Mouse (Mus musculus): ENCODE measurements around the gene Tnfaip2. TPM values are rescaled to one million over a fixed set of nuclear protein-coding genes. Genes with fewer than 3 reads are reported as not detected.
A peak's percentile ranks its signal among the peaks of the same experiment; 100 is the strongest.

The Tnfaip2 gene
- polyA plus RNA-seq, 1 experiment from 2014 or later, result 24.3 TPM

DNA sequence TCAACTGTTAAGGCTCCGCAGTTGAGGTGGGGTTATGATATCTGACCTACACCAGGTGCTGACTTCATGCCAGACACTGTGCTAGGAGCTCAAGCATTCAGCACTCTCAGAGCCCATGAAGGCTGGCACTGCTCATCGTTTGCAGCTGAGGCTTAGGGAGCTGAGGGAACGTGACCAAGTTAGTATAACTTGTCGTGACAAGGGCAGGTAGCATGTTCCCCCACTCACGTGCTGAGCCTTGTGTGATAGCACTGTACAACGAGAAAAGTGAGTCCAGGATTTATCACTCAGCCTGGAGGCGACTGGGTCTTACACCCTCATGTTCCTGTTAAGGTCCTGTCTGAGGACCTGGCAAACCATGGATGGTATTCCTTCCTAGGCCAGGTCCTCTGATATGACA is 9.3 kb downstream of the Tnfaip2 start:
- no peak for ATAC-seq (ENCODE audit: low FRiP score, low TSS enrichment)
- H3K4me2 ChIP-seq (replicated peaks; ENCODE audit: low read depth, low read length), result no peak overlapping the region
- no peak overlapping the region for H3K4me3 ChIP-seq (ENCODE audit: low read length)
- no peak overlapping the region for H3K9ac ChIP-seq (replicated peaks; ENCODE audit: low read length)
- H3K9me3 ChIP-seq (ENCODE audit: low read length), result no peaks in the 10 kb centered on the region
- H3K36me3 ChIP-seq (ENCODE audit: insufficient read depth, low read length), result peaks cover 8% of the 10 kb centered on the region
- peaks cover 22% of the 10 kb centered on the region for H3K27me3 ChIP-seq (ENCODE audit: insufficient read depth, low read length)
- 82% methylated on average over 7 of the region's 7 CpGs for WGBS
- H3K4me1 ChIP-seq (ENCODE audit: insufficient read depth, low read length), result peaks cover 78% of the 10 kb centered on the region
- no peak overlapping the region for H3K27ac ChIP-seq (ENCODE audit: low read length)

DNA sequence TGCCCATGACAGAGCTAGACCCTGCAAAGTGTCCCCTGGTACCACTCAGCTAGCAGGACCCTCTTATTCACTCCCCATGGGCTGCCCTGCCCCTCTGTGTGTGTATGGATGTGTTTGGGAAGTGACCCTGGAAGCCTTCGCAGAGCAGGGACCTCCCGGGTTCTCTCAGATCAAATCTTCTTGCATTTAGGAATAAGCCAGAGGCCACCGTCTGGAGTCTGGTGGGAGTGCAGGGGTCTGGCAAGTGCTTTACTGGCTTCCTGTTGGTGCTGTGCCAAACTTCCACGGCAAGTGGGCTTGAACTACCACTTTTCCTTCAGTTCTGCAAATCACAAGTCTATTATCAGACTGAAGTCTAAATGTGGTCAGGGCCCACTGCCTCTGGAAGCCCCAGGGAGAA is 11.8 kb downstream of the Tnfaip2 start:
- H3K27me3 ChIP-seq (ENCODE audit: insufficient read depth, low read length), result 0 out of 2 replicates have a peak, but pooled peaks cover 6% of the 10 kb centered on the region
- 26% methylated on average over 4 of the region's 4 CpGs for WGBS

DNA sequence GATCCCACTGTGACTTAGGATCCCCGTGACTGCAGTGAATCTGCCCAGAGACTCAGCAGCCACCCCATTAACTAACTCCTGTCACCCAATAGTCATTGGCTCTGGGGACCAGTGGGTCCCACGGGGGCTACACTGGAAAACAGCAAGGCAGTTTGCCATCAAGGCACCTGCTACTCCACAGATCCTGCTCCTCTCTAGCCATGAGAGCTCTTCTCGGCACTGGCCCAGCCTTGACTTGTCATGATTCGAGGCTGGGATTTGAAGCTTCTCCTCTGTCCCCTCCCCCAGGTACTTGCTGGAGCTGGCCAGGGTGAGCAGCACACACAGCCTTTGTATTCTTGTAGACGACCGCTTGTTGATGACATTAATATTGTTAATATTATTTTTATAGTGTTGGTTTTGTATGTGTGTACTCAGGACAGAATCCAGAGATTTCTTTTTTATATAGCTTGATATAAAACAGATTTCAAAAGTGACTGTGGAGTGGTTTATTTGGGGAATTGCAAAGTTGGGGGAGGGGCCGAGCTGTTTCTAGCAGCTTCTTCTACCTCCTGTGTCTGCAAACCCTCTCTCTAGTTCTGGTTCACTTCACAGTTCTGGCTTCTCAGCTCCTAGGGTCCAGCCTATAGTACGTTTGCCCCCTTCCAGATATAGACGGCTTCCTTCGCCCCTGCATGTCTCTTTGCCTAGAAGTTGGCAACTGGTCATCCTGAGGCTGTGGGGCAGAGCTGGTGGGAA is 12.4 kb downstream of the Tnfaip2 start:
- Histone ChIP-seq H3K27me3 (ENCODE audit: insufficient read depth, low read length) (0 out of 2 replicates have a peak, but pooled peaks cover 6% of the 10 kb centered on the region), H3K4me1 (ENCODE audit: insufficient read depth, low read length) (peaks cover 47% of the 10 kb centered on the region), H3K9me3 (ENCODE audit: low read length) (no peaks in the 10 kb centered on the region), H3K27ac (ENCODE audit: low read length) (no peak overlapping the region), H3K9ac (replicated peaks; ENCODE audit: low read length) (no peak overlapping the region), H3K36me3 (ENCODE audit: insufficient read depth, low read length) (peaks cover 8% of the 10 kb centered on the region), H3K4me2 (replicated peaks; ENCODE audit: low read depth, low read length) (no peak overlapping the region), H3K4me3 (ENCODE audit: low read length) (no peak overlapping the region)
- whole genome bisulfite sequencing, result 62% methylated on average over 10 of the region's 10 CpGs
- ATAC-seq (ENCODE audit: low FRiP score, low TSS enrichment), result no peak

More for the DNA sequence above, 11.8 kb downstream of the Tnfaip2 start:
- Histone ChIP-seq H3K4me1 (ENCODE audit: insufficient read depth, low read length) (peaks cover 54% of the 10 kb centered on the region), H3K4me3 (ENCODE audit: low read length) (no peak overlapping the region), H3K36me3 (ENCODE audit: insufficient read depth, low read length) (peaks cover 8% of the 10 kb centered on the region), H3K4me2 (replicated peaks; ENCODE audit: low read depth, low read length) (no peak overlapping the region), H3K27ac (ENCODE audit: low read length) (no peak overlapping the region), H3K9ac (replicated peaks; ENCODE audit: low read length) (no peak overlapping the region), H3K9me3 (ENCODE audit: low read length) (no peaks in the 10 kb centered on the region)
- ATAC-seq (ENCODE audit: low FRiP score, low TSS enrichment), result no peak

DNA sequence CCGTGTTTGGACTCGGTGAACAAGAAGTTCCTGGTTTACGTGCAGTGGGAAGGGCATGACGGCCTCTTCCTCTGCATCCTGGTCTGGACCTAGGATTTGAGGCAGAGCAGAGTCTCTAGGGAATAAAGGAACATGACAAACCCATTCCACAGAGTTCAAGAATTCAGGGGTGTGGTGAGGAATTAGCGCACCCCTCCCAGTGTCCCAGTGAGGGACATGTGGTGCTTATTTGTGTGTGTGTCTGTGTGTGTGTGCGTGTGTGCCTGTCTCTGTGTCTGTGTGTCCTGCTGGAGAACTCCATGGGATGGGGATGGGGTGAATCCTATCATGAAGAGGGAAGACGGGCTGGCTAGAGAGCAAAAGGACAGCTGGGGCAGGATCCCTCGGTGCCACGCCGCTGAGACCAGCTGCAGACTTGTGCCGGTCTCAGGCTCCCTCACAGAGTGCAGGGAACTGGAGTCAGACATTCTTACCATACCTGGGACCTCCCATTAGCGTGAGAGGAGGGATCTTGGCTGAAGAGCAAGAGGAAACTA is 13.1 kb downstream of the Tnfaip2 start:
- H3K4me1 ChIP-seq (ENCODE audit: insufficient read depth, low read length), result peaks cover 46% of the 10 kb centered on the region
- H3K4me3 ChIP-seq (ENCODE audit: low read length), result no peak overlapping the region
- no peaks in the 10 kb centered on the region for H3K9me3 ChIP-seq (ENCODE audit: low read length)
- 0 out of 2 replicates have a peak overlapping the region, but pooled peaks have one; percentile 5 for H3K9ac ChIP-seq (replicated peaks; ENCODE audit: low read length)
- peaks cover 8% of the 10 kb centered on the region for H3K36me3 ChIP-seq (ENCODE audit: insufficient read depth, low read length)
- 0 out of 2 replicates have a peak, but pooled peaks cover 6% of the 10 kb centered on the region for H3K27me3 ChIP-seq (ENCODE audit: insufficient read depth, low read length)
- no peak for ATAC-seq (ENCODE audit: low FRiP score, low TSS enrichment)
- H3K27ac ChIP-seq (ENCODE audit: low read length), result no peak overlapping the region
- WGBS, result 58% methylated on average over 12 of the region's 12 CpGs
- H3K4me2 ChIP-seq (replicated peaks; ENCODE audit: low read depth, low read length), result no peak overlapping the region

DNA sequence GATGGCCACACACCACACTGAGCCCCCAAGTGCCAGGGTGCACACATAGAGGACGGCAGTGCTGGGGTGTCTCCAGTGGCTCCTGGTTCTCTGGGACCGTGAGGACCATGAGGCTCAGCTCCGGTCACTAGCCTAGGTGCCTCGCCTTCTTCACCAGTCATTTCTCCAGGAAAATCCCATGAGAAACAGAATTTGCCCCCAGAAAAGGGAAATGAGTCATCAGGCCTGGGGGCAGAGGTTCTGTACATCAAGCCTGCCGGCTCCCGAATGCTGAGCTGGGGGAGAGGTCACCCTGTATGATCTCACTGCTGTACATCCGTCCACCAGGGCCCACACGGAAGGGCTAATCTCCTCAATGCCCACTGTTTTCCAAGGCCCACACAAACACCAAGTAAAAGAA is 13.6 kb downstream of the Tnfaip2 start:
- 56% methylated on average over 8 of the region's 8 CpGs for WGBS
- no peak overlapping the region for H3K4me2 ChIP-seq (replicated peaks; ENCODE audit: low read depth, low read length)

DNA sequence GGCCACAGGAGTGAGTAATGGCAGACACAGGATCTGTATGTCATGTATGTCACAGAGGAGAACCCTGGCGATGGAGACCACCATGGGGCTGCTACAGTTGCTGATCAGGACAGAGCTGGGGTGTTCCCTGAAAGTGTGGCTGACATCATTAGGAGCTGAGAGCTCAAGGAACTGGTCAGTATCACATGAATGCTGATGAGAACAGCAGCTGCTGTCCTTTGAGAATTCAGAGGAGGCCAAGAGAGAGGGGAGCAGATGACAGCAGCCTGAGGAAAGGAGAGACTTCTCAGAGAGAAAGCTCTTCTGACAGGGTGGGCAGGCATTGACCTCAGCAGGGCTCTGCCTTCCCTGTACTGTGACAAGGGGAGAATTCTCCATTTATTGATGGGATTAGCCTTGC is 15.5 kb downstream of the Tnfaip2 start:
- H3K4me3 ChIP-seq (ENCODE audit: low read length), result no peak overlapping the region
- peaks cover 47% of the 10 kb centered on the region for H3K4me1 ChIP-seq (ENCODE audit: insufficient read depth, low read length)
- no peak overlapping the region for H3K4me2 ChIP-seq (replicated peaks; ENCODE audit: low read depth, low read length)
- no peaks in the 10 kb centered on the region for H3K9me3 ChIP-seq (ENCODE audit: low read length)
- H3K27me3 ChIP-seq (ENCODE audit: insufficient read depth, low read length), result no peaks in the 10 kb centered on the region
- 75% methylated on average over 1 of the region's 1 CpGs for WGBS
- no peak overlapping the region for H3K9ac ChIP-seq (replicated peaks; ENCODE audit: low read length)
- H3K36me3 ChIP-seq (ENCODE audit: insufficient read depth, low read length), result no peaks in the 10 kb centered on the region
- ATAC-seq (ENCODE audit: low FRiP score, low TSS enrichment), result no peak
- no peak overlapping the region for H3K27ac ChIP-seq (ENCODE audit: low read length)

More for the DNA sequence above, 13.6 kb downstream of the Tnfaip2 start:
- Histone ChIP-seq H3K4me1 (ENCODE audit: insufficient read depth, low read length) (peaks cover 46% of the 10 kb centered on the region), H3K4me3 (ENCODE audit: low read length) (no peak overlapping the region), H3K27ac (ENCODE audit: low read length) (no peak overlapping the region), H3K9me3 (ENCODE audit: low read length) (no peaks in the 10 kb centered on the region), H3K36me3 (ENCODE audit: insufficient read depth, low read length) (peaks cover 8% of the 10 kb centered on the region), H3K9ac (replicated peaks; ENCODE audit: low read length) (peak overlapping the region; percentile 15; the same call in 1 of the 2 replicates), H3K27me3 (ENCODE audit: insufficient read depth, low read length) (0 out of 2 replicates have a peak, but pooled peaks cover 6% of the 10 kb centered on the region)
- ATAC-seq (ENCODE audit: low FRiP score, low TSS enrichment), result no peak

DNA sequence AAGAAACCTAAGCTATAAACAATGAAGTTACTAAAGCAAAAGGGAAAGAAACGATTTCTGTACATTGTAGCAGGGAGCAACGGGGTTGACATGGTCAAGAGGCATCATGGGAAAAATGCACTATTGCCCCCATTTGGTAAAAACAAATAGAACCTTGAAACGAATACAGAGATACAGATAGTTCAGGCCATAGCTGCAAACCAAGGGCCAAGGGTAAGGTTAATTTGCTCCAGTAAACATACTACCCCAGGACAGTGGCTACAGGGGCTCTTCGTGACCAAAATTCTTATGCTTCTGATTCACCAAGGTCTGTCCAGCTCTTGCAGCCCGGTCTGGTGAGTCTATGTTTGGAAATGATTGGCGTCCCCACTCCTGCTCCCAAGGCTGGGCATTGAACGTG is 21.3 kb downstream of the Tnfaip2 start:
- Histone ChIP-seq H3K27me3 (ENCODE audit: insufficient read depth, low read length) (no peaks in the 10 kb centered on the region), H3K4me3 (ENCODE audit: low read length) (no peak overlapping the region), H3K4me2 (replicated peaks; ENCODE audit: low read depth, low read length) (no peak overlapping the region), H3K27ac (ENCODE audit: low read length) (no peak overlapping the region), H3K9ac (replicated peaks; ENCODE audit: low read length) (no peak overlapping the region), H3K4me1 (ENCODE audit: insufficient read depth, low read length) (peaks cover 24% of the 10 kb centered on the region), H3K36me3 (ENCODE audit: insufficient read depth, low read length) (no peaks in the 10 kb centered on the region), H3K9me3 (ENCODE audit: low read length) (no peaks in the 10 kb centered on the region)
- no peak for ATAC-seq (ENCODE audit: low FRiP score, low TSS enrichment)
- 77% methylated on average over 7 of the region's 7 CpGs for WGBS

DNA sequence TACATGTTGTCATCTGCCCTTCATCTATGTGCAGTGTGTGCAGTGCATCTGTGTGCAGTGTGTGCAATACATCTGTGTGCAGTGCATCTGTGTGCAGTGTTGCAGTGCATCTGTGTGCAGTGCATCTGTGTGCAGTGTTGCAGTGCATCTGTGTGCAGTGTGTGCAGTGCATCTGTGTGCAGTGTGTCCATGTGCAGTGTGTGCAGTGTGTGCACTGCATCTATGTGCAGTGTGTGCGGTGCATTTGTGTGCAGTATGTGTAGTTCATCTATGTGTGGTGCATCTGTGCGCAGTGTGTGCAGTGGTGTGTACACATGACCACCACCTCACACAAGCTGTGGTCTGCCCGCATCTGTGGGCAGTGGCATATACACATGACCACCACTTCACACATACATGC is 24.1 kb downstream of the Tnfaip2 start:
- Histone ChIP-seq H3K9me3 (ENCODE audit: low read length) (no peaks in the 10 kb centered on the region), H3K36me3 (ENCODE audit: insufficient read depth, low read length) (no peaks in the 10 kb centered on the region), H3K4me1 (ENCODE audit: insufficient read depth, low read length) (peaks cover 10% of the 10 kb centered on the region), H3K27me3 (ENCODE audit: insufficient read depth, low read length) (no peaks in the 10 kb centered on the region), H3K4me3 (ENCODE audit: low read length) (no peak overlapping the region), H3K9ac (replicated peaks; ENCODE audit: low read length) (no peak overlapping the region), H3K27ac (ENCODE audit: low read length) (no peak overlapping the region), H3K4me2 (replicated peaks; ENCODE audit: low read depth, low read length) (no peak overlapping the region)
- WGBS, result 92% methylated on average over 3 of the region's 3 CpGs
- ATAC-seq (ENCODE audit: low FRiP score, low TSS enrichment), result no peak

DNA sequence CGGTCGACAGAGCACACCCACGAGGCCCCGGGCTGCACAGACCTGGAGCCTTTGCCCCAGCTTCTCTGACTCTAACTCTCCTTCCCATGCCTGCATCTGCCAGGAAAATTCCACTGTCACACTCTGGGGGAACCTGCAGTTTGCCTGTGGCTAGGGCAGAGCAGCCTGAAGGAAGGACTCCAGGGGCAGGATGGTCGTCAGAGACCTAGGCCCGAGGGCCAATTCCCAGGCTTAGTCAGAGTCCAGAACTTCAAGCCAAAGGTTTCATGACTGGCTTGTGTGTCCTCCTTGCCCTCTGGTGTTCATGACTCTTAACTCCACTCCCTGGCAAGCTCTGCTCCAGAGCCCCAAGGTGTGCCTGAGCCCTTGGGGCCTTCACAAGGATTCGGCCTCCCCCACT is 25.9 kb downstream of the Tnfaip2 start:
- H3K4me1 ChIP-seq (ENCODE audit: insufficient read depth, low read length), result 0 out of 2 replicates have a peak, but pooled peaks cover 10% of the 10 kb centered on the region
- no peak overlapping the region for H3K4me2 ChIP-seq (replicated peaks; ENCODE audit: low read depth, low read length)
- no peaks in the 10 kb centered on the region for H3K27me3 ChIP-seq (ENCODE audit: insufficient read depth, low read length)
- 76% methylated on average over 7 of the region's 7 CpGs for WGBS
- no peak for ATAC-seq (ENCODE audit: low FRiP score, low TSS enrichment)
- H3K9me3 ChIP-seq (ENCODE audit: low read length), result no peaks in the 10 kb centered on the region
- H3K27ac ChIP-seq (ENCODE audit: low read length), result no peak overlapping the region
- no peak overlapping the region for H3K4me3 ChIP-seq (ENCODE audit: low read length)
- no peaks in the 10 kb centered on the region for H3K36me3 ChIP-seq (ENCODE audit: insufficient read depth, low read length)
- H3K9ac ChIP-seq (replicated peaks; ENCODE audit: low read length), result no peak overlapping the region

DNA sequence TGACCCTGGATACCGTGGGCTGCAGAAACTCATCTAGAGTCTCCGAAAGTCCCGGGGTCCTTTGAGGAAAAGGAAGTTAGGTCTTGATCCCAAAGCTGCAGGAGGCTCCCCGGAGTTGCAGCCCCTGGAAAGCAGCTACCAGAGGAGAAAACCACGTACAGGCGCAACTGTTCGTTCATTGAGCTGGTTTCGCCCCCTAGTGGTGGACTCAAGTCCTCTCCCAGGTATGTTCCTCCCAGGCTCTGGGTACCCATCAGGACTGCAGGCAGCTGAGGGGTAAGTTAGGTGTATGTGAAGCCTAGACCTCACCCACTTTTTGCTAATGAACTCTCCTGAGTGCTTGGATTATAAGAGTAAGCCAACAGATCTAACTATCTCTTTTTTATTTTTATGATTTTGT is 27.2 kb downstream of the Tnfaip2 start:
- ATAC-seq (ENCODE audit: low FRiP score, low TSS enrichment), result peak; percentile 47
- Histone ChIP-seq H3K9ac (replicated peaks; ENCODE audit: low read length) (no peak overlapping the region), H3K27ac (ENCODE audit: low read length) (no peak overlapping the region), H3K4me2 (replicated peaks; ENCODE audit: low read depth, low read length) (no peak overlapping the region), H3K36me3 (ENCODE audit: insufficient read depth, low read length) (no peaks in the 10 kb centered on the region), H3K4me3 (ENCODE audit: low read length) (no peak overlapping the region), H3K27me3 (ENCODE audit: insufficient read depth, low read length) (no peaks in the 10 kb centered on the region), H3K4me1 (ENCODE audit: insufficient read depth, low read length) (peaks cover 17% of the 10 kb centered on the region), H3K9me3 (ENCODE audit: low read length) (no peaks in the 10 kb centered on the region)
- 4% methylated on average over 8 of the region's 8 CpGs for WGBS

Data from kidney, embryonic 16.5 days (tissue).